Mouse (Mus musculus) right cerebral cortex, postnatal 36 days (tissue): Measurements from ENCODE around the gene Hc.

Source experiments
- DNase-seq, 2 experiments: peaks; one replicate each; pipeline ENCODE4 v3.0.0; 2022; ENCODE audit warnings: low spot score in 2 of 2, mixed read lengths in 1 of 2

Gene Hc

DNA sequence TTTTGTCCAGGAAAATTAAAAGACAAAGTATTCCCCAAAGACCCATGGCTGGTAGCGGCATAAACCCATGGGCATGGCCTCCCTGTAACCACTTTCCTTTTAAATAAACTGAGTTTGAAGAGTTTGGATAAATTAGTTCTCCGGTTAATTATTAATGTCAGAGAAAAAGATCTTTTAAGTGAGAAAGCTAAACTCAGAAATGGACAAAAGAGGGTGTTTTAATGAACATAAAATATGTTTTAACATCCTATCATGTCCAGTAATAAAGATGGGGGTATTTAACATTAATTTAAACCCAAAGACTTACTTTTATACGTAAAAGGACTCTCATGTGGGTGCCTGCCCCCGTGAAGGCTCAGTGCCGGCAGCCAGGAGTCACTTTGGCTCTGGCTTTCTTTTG is at the start of gene Hc:
TSS of gene Hc (minus strand) at position 101 of the 400 bp plus-strand sequence.
- DNase-seq: no peak

- no peak for DNase-seq
These were observed 49.3 kb upstream of the Hc start for GRCm38 (mm10) chr2:35110521-35110920.

- no peak for DNase-seq
These were observed 48.7 kb upstream of the Hc start for GRCm38 (mm10) chr2:35109924-35110304.

GRCm38 (mm10) chr2:35109141-35109923 is 48.1 kb upstream of the Hc start, which contains the start of gene Cntrl:
Gene Cntrl, plus strand, starts transcription at chr2:35109492.
- peak; percentile 88 to 89 for DNase-seq

DNA sequence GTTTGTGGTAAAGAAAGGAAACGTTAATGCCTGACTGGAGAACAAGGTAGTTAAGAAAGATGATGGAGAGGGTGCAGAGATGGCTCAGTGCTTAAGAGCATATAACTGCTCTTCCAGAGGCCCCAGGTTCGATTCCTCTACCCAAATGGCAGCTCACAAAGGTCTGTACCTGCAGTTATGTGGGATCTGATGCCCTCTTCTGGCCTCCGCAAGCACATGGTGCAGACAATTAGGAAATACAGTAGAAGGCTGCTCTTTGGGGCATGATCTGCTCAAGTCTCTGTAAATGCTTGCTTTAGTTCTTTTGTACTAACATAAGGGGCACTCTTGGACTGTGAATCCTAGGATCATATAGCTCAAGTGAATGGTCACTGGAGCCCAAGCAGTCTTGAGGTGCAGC is 47.5 kb upstream of the Hc start:
- DNase-seq: peak; percentile 26 to 38

DNA sequence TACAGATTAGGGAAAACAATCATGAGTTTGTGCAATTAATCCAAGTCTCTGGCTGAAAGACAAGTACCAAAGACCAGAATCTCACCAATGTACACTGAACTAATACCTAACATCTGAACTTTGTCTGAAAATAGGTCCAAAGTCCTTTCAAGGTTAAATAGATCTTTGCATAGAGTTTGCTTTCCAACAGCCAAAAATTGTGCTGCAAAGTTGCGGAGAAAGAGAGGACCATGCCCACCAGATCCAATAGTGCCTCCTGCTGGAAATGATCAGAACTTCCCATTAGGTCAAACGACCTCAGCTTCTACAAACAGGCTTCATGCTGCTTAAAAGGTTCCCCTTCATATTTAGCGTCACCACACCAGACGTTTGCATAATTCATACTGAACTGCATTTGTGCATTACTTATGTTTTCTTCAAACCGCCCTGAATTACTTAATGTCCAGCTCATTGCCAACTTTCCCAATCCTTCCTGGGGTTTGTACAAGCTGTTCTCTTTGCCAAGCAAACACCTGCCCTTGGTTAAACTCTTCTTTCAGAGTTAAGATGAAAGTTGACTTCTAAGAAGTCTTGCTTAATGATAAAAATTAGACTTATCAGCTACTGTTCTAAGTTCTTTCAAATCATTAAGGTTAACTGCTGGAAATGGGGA is 46.9 kb upstream of the Hc start:
- no peak for DNase-seq

DNA sequence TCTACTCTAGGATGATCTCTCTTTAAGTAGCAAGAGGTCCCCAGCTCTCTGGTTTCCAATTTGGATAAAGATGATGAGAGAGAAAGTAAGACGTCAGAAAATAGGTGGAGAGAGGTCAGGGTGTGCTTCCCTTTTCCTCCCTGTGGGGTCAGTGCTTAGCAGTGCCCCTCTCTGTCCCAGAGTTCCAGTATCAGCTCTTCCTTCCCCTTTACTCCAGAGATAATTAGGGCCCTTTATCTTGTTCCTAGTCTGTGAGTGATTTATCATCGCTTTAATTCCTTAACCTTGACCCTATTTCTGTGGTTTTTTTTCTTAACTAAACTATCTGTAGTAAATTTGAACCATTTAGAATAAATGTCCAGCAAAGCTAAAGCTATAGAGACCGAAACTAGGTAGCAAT is 43.6 kb upstream of the Hc start:
- DNase-seq: no peak

GRCm38 (mm10) chr2:35103558-35103957 is 42.3 kb upstream of the Hc start:
- DNase-seq: no peak

DNA sequence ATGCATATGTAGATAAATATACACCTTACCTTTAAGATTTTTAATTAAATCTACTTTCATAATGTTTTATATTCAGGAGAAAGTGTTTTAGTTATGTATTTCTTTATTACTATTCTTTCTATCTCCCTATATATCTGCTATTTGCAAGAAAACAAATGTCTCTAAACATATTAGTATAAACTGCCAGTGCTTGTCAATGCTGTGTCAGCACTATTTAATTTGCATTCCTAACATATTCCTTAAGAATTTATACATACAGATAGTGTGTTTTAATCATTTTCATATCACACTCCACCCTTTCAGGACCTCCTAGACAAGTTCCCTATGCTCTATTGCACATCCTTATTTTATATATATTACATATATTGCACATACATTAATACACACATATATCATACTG is 41.5 kb upstream of the Hc start:
- no peak for DNase-seq

- no peak for DNase-seq
These were observed 40.2 kb upstream of the Hc start, which contains the start of gene AI182371 for GRCm38 (mm10) chr2:35101443-35101842. Gene AI182371, minus strand, starts transcription at chr2:35101543.

DNA sequence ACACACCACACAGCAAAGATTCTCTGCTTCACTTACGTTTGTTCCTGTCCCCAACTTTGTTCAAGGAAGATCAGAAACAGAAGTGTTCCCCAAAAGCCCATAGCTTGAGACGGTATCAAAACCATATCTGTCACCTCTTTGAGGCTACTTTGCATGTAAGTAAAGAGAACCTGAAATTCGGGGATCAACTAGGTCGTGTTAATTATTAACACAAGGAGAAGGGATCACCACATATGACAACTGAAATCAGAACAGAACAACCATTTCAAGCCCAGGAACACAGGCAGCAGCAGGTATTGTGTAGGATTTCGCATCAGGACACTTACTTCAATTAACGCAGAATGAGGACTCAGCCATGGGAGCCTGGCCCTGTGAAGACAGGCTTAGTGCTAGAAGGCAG is 39.3 kb upstream of the Hc start:
- DNase-seq: no peak

DNA sequence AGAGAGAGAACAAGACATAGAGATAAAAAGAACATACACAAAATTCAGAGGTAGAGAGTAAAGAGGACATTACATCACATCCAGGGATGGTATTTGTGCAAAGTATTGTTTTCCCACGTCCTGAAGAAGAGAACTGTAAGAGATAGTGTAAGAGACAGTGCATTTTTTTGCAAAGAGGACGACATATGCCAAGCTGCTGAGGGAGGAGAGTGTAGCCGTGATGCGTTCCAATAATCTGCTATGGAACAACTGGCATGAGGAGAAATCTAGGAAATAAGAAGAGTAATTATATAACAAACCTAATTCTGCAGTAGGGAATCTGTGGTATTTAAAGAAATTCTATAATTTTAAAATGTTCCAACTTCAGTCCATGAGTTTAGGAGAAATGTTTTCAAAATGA is 26.2 kb upstream of the Hc start:
- DNase-seq: peak in 1 of 2 experiments; percentile 23

GRCm38 (mm10) chr2:35079166-35079565 is 17.9 kb upstream of the Hc start:
- DNase-seq: no peak

DNA sequence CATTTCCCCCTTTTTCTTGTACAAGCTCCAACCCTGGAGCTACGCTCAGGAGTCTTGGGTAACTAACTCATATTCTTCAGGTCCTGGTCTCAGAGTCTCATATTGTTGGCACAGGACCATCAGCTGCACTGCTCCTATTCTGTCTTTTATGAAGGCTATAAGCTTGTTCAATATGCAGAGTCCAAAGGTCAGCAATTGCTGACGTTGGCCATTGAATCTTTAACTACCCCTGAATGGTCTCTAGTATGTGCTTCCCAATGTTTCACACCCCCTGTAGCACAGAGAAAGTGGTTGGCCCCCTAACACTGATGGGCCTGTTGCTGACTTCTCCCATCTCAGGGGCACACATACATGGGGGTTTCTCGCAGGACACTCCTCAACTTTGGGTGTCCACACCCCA is 13.1 kb upstream of the Hc start:
- no peak for DNase-seq

GRCm38 (mm10) chr2:35072547-35072946 is 11.3 kb upstream of the Hc start:
- no peak for DNase-seq

- no peak for DNase-seq
These were observed 9.0 kb upstream of the Hc start for GRCm38 (mm10) chr2:35070275-35070674.

DNA sequence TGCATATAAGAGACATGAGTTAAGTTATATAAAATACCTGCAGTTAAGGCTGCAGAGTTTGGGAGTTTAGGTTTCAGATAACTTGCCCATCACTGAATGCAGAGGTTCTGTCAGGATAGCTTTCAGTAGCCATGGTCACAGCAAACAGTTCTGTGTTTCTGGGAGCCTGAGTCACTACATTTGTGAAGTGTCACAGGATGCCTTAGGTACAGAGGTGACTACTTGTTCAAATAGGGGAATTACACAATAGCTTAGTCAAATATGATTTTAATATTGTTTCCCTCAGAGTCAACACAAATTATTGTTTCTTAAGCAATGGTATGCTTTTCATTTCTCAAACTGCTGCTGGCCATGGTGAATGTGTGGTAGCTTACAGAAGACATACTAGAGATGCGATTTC is 7.9 kb upstream of the Hc start:
- no peak for DNase-seq

DNA sequence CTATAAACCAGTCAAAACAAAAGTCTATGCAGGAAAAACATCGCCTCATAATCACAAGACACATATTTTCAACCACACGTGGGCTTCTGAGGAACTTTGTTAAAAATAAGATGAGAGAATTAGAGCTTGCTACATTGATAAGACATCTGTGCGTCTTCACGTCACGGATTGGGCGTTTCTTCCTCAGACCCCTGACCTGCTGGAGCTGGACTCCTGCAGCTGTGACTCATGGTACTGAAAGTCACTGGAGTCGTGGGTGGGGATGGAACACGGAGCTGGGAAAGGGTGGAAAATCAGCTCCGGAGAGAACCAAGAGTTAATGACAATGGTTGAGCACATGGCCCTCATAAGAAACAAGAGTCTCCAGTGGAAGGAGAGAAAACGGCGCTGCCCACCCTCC is 5.9 kb upstream of the Hc start:
- no peak for DNase-seq

- no peak for DNase-seq
These were observed 5.4 kb upstream of the Hc start for GRCm38 (mm10) chr2:35066525-35067082.

GRCm38 (mm10) chr2:35063333-35064030 is 2.2 kb upstream of the Hc start:
- DNase-seq: no peak

- no peak for DNase-seq
These were observed 341 bp downstream of the Hc start for GRCm38 (mm10) chr2:35060897-35061296.

- DNase-seq: no peak
These were observed 982 bp downstream of the Hc start for GRCm38 (mm10) chr2:35060256-35060655.
